Mouse (Mus musculus): ENCODE measurements around the gene Pip4k2a. TPM values are rescaled to one million over a fixed set of nuclear protein-coding genes. Genes with fewer than 3 reads are reported as not detected.

Pip4k2a gene
- polyA plus RNA-seq, 1 experiment from 2014 or later = 8.2 TPM

GRCm38 (mm10) chr2:18962502-18962901, 35.4 kb downstream of the Pip4k2a start:
- H3K36me3 ChIP-seq = no peaks in the 10 kb centered on the region
- 75% methylated on average over 3 of the region's 3 CpGs for WGBS
- no peak overlapping the region for H3K4me2 ChIP-seq
- no peaks in the 10 kb centered on the region; the same call in 1 of the 2 replicates for H3K27me3 ChIP-seq
- H3K9ac ChIP-seq = no peak overlapping the region
- no peak for ATAC-seq (ENCODE audit: insufficient number of reproducible peaks, low FRiP score, low TSS enrichment, low read depth)
- no peaks in the 10 kb centered on the region for H3K9me3 ChIP-seq
- 0 out of 2 replicates have a peak, but pooled peaks cover 7% of the 10 kb centered on the region for H3K4me1 ChIP-seq
- no peak overlapping the region for H3K4me3 ChIP-seq
- no peak overlapping the region for H3K27ac ChIP-seq

GRCm38 (mm10) chr2:18960376-18960973, 37.5 kb downstream of the Pip4k2a start:
- Histone ChIP-seq H3K4me2 (no peak overlapping the region), H3K9me3 (no peaks in the 10 kb centered on the region), H3K36me3 (no peaks in the 10 kb centered on the region), H3K27ac (no peak overlapping the region), H3K4me1 (0 out of 2 replicates have a peak, but pooled peaks cover 10% of the 10 kb centered on the region), H3K27me3 (no peaks in the 10 kb centered on the region; the same call in 1 of the 2 replicates), H3K9ac (no peak overlapping the region), H3K4me3 (no peak overlapping the region)
- WGBS = 22% methylated on average over 7 of the region's 7 CpGs
- ATAC-seq (ENCODE audit: insufficient number of reproducible peaks, low FRiP score, low TSS enrichment, low read depth) = no peak; the same call in 1 of the 2 replicates

GRCm38 (mm10) chr2:18959558-18959957, 38.4 kb downstream of the Pip4k2a start:
- no peaks in the 10 kb centered on the region; the same call in 1 of the 2 replicates for H3K27me3 ChIP-seq
- no peak for ATAC-seq (ENCODE audit: insufficient number of reproducible peaks, low FRiP score, low TSS enrichment, low read depth)
- H3K9ac ChIP-seq = no peak overlapping the region
- peaks cover 14% of the 10 kb centered on the region for H3K4me1 ChIP-seq
- H3K4me2 ChIP-seq = no peak overlapping the region
- no peak overlapping the region for H3K4me3 ChIP-seq
- H3K36me3 ChIP-seq = no peaks in the 10 kb centered on the region
- WGBS = 85% methylated on average over 5 of the region's 5 CpGs
- no peaks in the 10 kb centered on the region for H3K9me3 ChIP-seq
- H3K27ac ChIP-seq = no peak overlapping the region

GRCm38 (mm10) chr2:18959008-18959407, 38.9 kb downstream of the Pip4k2a start:
- H3K27ac ChIP-seq = no peak overlapping the region
- 84% methylated on average over 6 of the region's 6 CpGs for WGBS
- H3K4me3 ChIP-seq = no peak overlapping the region
- no peak for ATAC-seq (ENCODE audit: insufficient number of reproducible peaks, low FRiP score, low TSS enrichment, low read depth)
- no peak overlapping the region for H3K4me2 ChIP-seq
- H3K27me3 ChIP-seq = no peaks in the 10 kb centered on the region; the same call in 1 of the 2 replicates
- no peak overlapping the region for H3K9ac ChIP-seq
- H3K9me3 ChIP-seq = no peaks in the 10 kb centered on the region
- no peaks in the 10 kb centered on the region for H3K36me3 ChIP-seq
- H3K4me1 ChIP-seq = peaks cover 14% of the 10 kb centered on the region

- Histone ChIP-seq H3K27me3 (no peaks in the 10 kb centered on the region; the same call in 1 of the 2 replicates), H3K4me3 (no peak overlapping the region), H3K27ac (no peak overlapping the region), H3K9me3 (no peaks in the 10 kb centered on the region), H3K4me2 (no peak overlapping the region), H3K4me1 (peaks cover 18% of the 10 kb centered on the region), H3K9ac (no peak overlapping the region), H3K36me3 (no peaks in the 10 kb centered on the region)
- no peak for ATAC-seq (ENCODE audit: insufficient number of reproducible peaks, low FRiP score, low TSS enrichment, low read depth)
- WGBS = 84% methylated on average over 5 of the region's 5 CpGs
Measured at GRCm38 (mm10) chr2:18958501-18958900, 39.4 kb downstream of the Pip4k2a start.

GRCm38 (mm10) chr2:18958044-18958443, 39.9 kb downstream of the Pip4k2a start:
- Histone ChIP-seq H3K36me3 (no peaks in the 10 kb centered on the region), H3K4me1 (peaks cover 22% of the 10 kb centered on the region), H3K27ac (no peak overlapping the region), H3K9me3 (no peaks in the 10 kb centered on the region), H3K4me2 (no peak overlapping the region), H3K4me3 (no peak overlapping the region), H3K27me3 (no peaks in the 10 kb centered on the region; the same call in 1 of the 2 replicates), H3K9ac (no peak overlapping the region)
- no peak for ATAC-seq (ENCODE audit: insufficient number of reproducible peaks, low FRiP score, low TSS enrichment, low read depth)
- 79% methylated on average over 9 of the region's 9 CpGs for WGBS

- Histone ChIP-seq H3K4me2 (no peak overlapping the region), H3K4me1 (peaks cover 26% of the 10 kb centered on the region), H3K27ac (no peak overlapping the region), H3K27me3 (no peaks in the 10 kb centered on the region; the same call in 1 of the 2 replicates), H3K36me3 (no peaks in the 10 kb centered on the region), H3K4me3 (no peak overlapping the region), H3K9me3 (no peaks in the 10 kb centered on the region), H3K9ac (no peak overlapping the region)
- 83% methylated on average over 7 of the region's 7 CpGs for WGBS
- ATAC-seq (ENCODE audit: insufficient number of reproducible peaks, low FRiP score, low TSS enrichment, low read depth) = no peak
Measured at GRCm38 (mm10) chr2:18957459-18957858, 40.5 kb downstream of the Pip4k2a start.

GRCm38 (mm10) chr2:18956945-18957344, 41.0 kb downstream of the Pip4k2a start:
- H3K9me3 ChIP-seq = no peaks in the 10 kb centered on the region
- WGBS = 62% methylated on average over 7 of the region's 7 CpGs
- H3K4me1 ChIP-seq = peaks cover 31% of the 10 kb centered on the region
- H3K4me3 ChIP-seq = no peak overlapping the region
- H3K36me3 ChIP-seq = no peaks in the 10 kb centered on the region
- no peak for ATAC-seq (ENCODE audit: insufficient number of reproducible peaks, low FRiP score, low TSS enrichment, low read depth)
- H3K27me3 ChIP-seq = no peaks in the 10 kb centered on the region; the same call in 1 of the 2 replicates
- no peak overlapping the region for H3K4me2 ChIP-seq
- H3K9ac ChIP-seq = no peak overlapping the region
- H3K27ac ChIP-seq = no peak overlapping the region

GRCm38 (mm10) chr2:18956424-18956823, 41.5 kb downstream of the Pip4k2a start:
- no peaks in the 10 kb centered on the region for H3K9me3 ChIP-seq
- H3K36me3 ChIP-seq = no peaks in the 10 kb centered on the region
- H3K27ac ChIP-seq = no peak overlapping the region
- no peak overlapping the region for H3K4me2 ChIP-seq
- no peak overlapping the region for H3K9ac ChIP-seq
- no peak overlapping the region for H3K4me3 ChIP-seq
- no peak for ATAC-seq (ENCODE audit: insufficient number of reproducible peaks, low FRiP score, low TSS enrichment, low read depth)
- H3K27me3 ChIP-seq = no peaks in the 10 kb centered on the region; the same call in 1 of the 2 replicates
- peaks cover 31% of the 10 kb centered on the region for H3K4me1 ChIP-seq
- 84% methylated on average over 3 of the region's 3 CpGs for WGBS

GRCm38 (mm10) chr2:18955671-18956070, 42.3 kb downstream of the Pip4k2a start:
- no peak overlapping the region for H3K9ac ChIP-seq
- WGBS = 82% methylated on average over 13 of the region's 13 CpGs
- no peak overlapping the region for H3K27ac ChIP-seq
- no peaks in the 10 kb centered on the region; the same call in 1 of the 2 replicates for H3K27me3 ChIP-seq
- H3K4me1 ChIP-seq = peaks cover 28% of the 10 kb centered on the region
- no peak for ATAC-seq (ENCODE audit: insufficient number of reproducible peaks, low FRiP score, low TSS enrichment, low read depth)
- H3K36me3 ChIP-seq = no peaks in the 10 kb centered on the region
- no peaks in the 10 kb centered on the region for H3K9me3 ChIP-seq
- no peak overlapping the region for H3K4me2 ChIP-seq
- H3K4me3 ChIP-seq = no peak overlapping the region

GRCm38 (mm10) chr2:18955022-18955421, 42.9 kb downstream of the Pip4k2a start:
- Histone ChIP-seq H3K4me1 (peaks cover 24% of the 10 kb centered on the region), H3K27ac (no peak overlapping the region), H3K27me3 (no peaks in the 10 kb centered on the region; the same call in 1 of the 2 replicates), H3K4me2 (no peak overlapping the region), H3K9ac (no peak overlapping the region), H3K9me3 (no peaks in the 10 kb centered on the region), H3K36me3 (no peaks in the 10 kb centered on the region), H3K4me3 (no peak overlapping the region)
- 29% methylated on average over 4 of the region's 4 CpGs for WGBS
- no peak for ATAC-seq (ENCODE audit: insufficient number of reproducible peaks, low FRiP score, low TSS enrichment, low read depth)

GRCm38 (mm10) chr2:18954422-18954821, 43.5 kb downstream of the Pip4k2a start:
- Histone ChIP-seq H3K4me1 (peaks cover 24% of the 10 kb centered on the region), H3K4me2 (no peak overlapping the region), H3K27ac (no peak overlapping the region), H3K27me3 (peaks cover under 1% of the 10 kb centered on the region; the same call in 1 of the 2 replicates), H3K4me3 (no peak overlapping the region), H3K9me3 (no peaks in the 10 kb centered on the region), H3K36me3 (no peaks in the 10 kb centered on the region), H3K9ac (no peak overlapping the region)
- WGBS = 52% methylated on average over 4 of the region's 4 CpGs
- no peak for ATAC-seq (ENCODE audit: insufficient number of reproducible peaks, low FRiP score, low TSS enrichment, low read depth)

Data from limb, embryonic 15.5 days (tissue).